Mouse (Mus musculus) Muller cell, postnatal 12 days (primary cell): ENCODE measurements around the gene Mob2.

Experiments
- DNase-seq: peaks from one replicate; pipeline ENCODE4 v3.0.0-alpha.2; 2015; ENCODE audit errors: inconsistent ontology term

Mob2 gene

DNA sequence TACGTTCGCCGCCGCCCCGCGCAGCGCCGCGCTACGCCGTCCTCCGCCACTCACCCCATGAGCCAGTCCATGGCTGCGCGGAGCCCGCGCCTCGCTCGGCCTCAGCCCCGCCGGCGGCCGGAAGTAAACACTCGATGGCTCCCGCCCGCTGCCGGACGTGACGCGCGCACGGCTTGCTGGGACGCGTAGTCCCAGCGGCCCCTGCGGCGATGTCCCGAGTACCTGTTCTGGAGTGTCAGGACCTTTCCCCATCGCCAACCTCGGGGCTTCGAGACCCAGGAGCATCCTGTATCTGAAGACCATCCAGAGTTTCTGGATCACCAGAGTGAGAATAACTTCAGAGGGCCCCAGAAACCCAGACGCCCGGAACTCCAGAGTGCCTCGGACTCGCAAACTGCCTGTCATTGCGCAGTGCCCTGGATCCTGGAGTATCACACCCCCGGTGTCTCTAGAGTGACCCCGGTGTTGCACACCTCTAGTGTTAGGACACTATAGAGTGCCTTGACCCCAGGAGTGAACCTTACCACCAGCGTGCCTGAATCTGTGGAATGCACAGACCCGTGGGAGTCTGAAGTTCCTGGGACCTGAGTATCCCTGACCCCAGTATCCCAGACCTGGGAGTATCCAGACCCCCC lies at the start of gene Mob2:
TSS of gene Mob2 (minus strand) at position 135 of the 635 bp plus-strand sequence.
- DNase-seq, result peak; percentile 92

DNA sequence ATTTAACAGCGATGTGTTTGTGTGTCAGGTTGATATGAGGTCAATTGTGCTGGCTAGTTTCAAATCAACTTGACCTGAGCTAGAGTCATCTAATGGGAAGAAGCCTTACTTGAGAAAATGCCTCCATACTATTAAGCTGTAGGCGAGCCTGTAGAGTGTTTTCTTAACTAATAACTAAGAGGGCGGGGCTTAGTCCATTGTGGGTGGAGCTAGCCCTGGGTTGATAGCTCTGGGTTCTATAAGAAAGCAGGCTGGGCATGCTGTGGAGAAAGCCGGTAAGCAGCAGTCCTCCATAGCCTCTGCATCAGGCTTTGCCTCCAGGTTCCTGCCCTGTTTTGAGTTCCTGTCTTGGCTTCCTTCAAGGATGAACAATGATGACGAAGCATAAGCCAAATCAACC lies 43.9 kb upstream of the Mob2 start:
- DNase-seq, result no peak

DNA sequence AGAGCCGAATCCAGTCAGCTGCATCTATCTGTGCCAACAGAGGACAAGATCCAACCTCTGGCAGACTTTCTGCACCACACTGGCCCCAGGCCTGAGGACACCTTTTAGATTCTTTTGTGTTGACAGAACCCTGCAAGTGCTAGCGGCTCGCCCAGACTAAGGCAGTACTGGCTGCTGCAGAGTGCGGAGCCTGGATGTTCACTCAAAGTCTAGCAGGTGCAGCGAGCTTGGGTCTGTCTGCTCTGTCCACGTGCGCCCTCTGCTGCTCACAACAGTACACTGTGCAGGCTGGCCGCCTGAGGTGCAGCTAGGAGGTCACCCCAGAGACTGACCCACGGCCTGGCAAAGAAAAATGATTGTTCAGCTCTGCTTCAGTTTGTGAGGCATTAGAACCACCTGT lies 36.9 kb upstream of the Mob2 start:
- peak; percentile 62 for DNase-seq

DNA sequence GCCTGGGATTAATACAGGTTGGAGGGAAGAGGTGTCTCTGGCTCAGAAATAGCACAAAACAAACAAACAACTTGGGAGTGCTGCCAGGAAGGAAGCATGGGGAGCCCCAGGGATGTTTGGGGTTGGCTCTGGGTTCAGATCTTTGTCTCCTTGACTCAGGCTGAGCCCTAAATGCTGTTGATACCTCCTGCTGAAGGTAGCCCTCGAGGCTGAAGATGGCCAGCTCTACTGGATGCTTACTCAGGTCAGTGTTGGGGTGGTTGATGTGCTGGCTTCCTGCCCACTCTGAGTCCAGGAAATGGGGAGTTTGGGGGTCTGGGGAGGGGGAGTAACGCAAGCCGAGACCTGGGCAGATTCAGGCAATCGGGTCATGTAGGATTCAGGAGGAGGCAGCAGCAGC lies 35.8 kb upstream of the Mob2 start:
- no peak for DNase-seq

DNA sequence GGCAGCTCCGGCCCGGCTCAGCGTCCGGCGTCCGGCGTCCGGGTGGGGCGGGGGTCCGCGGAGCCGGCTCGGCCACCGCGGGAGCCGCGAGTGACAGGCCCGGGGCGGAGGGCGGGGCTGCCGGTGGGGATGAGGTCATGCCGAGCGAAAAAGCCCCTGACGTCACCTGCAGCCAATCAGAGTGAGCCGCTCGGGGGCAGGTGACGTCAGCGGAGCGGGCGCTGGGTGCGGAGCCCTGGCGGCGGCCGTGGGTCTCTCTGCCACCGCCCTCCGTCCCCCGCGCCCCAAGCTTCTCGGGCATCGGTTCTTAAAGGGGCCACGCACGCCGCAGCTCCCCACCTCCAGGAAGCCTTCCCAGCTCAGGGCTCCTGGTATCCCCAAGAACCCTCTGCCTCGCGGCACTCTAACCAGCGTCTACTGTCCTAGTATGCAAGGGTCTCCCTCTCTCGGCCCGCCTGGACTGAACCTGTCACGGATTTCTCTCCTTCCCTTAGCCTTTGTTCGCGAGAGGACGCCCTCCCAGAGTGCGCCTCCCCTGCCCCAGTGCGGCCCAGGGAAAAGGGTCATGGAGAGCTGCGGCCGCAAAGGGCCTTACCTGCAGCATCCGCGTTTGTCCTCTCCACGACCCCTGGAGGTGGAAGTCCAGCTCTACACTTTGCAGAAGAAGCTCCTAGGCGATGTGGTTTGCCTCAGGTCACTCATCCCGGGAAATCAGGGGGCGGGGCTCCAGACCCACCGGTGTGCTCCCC lies 34.5 kb upstream of the Mob2 start, which contains the start of gene Dusp8:
TSS of gene Dusp8 (minus strand) at position 661 of the 749 bp plus-strand sequence.
- peak; percentile 95 for DNase-seq

DNA sequence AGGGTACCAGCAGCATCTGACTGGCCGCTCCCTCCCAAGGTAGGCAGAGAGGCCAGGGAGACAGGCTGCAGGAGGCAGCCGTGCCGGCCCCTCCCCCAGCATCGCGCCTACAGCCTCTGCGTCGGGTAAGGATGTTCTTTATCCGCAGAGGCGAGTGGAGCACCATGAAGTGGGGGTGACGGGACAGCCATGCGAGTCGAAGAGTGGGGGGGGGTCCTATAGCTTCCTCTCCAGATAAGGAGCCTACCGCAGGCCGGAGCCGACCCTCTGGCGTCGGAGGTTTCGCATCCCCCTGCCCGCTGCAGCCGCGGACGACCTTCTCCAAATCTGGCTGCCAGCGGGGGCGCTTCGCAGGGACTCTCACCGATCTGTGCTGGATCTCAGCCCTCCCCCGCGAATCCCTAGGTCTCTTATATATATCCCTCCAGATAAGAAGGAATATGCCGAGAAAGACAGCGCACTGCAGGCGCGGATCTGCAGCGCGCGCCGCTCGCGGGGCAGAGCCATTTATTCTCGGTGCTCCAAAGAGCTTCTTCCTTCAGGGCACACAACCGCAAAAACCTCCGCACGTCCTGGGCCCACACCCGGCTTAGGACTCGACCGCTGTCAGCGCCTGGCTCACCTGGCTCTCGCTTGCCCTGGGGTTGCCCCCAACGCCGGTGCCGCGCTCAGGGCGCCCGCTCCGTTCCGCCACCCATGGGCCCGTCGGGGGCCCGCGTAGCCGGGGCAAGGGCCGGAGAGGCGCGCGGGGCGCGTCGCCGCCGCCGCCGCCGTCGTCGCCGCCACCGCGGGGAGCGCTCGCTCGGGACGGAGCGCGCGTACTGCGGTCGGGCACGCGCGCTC lies 33.7 kb upstream of the Mob2 start:
- peak; percentile 47 for DNase-seq

DNA sequence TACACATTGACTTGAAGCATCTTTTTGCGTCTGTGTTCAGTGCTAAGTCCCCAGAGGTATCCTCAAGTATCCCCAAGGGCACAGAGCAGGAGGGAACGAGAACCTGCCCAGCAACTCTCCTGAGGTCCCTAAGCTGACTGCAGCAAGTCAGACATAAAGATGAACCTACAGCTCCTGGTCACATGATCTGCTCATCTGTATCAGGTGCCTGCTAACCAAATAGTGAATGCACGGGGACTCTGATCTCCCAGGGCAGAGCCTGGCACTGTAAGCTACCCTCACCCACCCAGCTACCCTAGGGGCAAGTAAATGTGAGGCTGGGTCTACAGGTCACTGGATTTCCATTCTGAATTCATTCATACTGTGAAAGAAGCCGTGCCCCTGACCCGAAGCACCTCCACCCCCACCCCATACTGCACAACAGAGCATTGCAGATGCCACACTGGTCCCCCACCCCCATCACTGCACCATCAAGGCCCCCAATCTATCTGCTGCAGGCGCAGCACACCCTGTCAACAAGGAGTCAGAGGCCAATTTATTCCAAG lies 32.9 kb upstream of the Mob2 start:
- no peak for DNase-seq

DNA sequence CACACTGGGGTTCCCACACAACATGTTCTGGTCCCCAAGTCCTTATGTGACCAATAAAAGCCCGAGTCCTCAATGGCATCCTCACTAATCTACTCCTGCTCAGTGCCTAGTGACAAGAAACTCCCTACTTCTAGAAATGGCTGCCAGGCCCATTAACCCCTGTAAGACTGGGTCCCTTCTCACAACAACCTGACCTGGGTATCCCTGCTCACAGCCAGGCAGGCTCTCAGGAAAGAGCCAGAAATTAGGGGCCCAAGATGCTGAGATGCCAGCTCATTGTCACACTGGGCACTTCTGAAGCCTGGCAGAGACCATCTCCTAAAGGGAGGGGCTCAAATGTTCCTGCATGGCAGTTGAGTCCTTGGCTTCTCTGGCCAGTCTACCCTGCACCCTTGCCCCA lies 32.1 kb upstream of the Mob2 start:
- DNase-seq, result no peak

DNA sequence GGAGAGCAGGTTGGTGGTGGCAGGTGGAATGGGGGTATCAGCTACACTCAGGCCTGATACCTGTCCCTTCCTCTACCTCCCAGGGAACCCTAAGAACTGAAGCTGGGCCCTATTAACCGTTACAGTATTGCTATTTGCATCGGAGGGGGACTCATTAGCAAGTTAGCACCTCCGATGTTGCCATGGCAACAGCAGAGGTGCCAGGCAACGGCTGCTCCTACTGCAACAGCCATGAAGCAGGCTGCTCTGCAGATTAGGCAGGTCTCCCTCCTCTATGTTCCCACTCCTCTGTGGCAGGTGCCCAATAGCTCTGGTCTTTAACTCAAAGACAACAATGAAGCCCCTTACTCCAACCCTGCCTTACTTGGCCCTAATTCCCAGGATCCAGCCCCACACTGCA lies 31.0 kb upstream of the Mob2 start:
- DNase-seq, result no peak

DNA sequence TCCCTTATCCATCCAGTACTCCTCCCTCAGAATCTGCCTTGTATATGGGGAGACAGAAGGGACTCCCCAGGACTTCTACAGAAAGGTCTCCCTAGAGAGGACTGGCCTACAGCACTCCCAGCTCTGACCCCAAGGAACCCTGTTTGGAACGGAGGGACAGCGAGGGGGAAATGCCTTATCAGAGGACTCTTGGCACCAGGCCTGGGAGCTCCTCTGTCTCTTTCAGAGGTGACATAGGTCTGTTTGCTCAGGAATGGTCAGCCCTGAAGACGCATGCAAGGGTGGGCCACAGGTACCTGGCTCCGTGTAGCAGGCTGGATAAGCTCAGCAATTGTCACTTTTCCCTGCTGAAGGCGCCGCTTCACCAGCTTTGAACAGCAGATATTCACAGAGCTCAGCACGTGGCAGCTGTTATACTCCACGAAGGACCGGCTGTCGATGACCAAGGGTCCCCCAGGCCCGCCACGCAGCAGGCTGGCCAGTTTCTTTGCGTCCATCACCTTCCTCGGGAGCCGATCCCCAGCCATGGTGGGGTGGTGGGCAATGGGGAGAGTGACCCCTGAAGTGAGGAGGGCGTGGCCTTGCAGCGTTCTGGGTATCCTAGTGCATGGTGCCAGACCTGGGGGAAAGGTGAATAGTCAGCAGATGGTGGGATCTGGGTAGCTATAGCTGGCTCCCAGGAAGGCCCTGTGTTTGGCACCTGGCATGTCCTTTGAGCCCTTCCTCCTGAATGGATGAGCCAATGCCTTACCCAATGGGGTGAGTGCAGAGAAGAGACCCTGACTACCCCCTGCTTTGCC lies 29.0 kb upstream of the Mob2 start:
- no peak for DNase-seq

DNA sequence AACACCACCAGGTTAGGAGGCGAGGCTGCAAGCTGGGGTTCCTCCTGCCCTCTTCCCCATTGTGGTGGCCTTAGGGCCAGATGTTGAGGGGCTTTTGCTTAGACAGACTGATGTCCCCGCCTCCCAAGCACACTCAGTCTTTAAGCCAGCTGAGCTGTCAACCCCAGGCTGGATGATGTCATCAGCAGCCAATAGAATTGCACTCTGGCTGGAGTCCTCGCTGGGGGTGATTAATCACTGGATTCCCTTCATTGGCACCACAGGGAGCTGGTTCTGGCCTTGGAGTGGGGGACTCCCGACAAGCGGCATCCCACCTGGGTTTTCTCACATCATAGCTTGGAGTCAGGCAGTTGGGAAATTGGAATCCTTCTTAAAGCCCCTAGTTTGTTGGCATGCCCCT lies 28.0 kb upstream of the Mob2 start:
- peak; percentile 68 for DNase-seq

DNA sequence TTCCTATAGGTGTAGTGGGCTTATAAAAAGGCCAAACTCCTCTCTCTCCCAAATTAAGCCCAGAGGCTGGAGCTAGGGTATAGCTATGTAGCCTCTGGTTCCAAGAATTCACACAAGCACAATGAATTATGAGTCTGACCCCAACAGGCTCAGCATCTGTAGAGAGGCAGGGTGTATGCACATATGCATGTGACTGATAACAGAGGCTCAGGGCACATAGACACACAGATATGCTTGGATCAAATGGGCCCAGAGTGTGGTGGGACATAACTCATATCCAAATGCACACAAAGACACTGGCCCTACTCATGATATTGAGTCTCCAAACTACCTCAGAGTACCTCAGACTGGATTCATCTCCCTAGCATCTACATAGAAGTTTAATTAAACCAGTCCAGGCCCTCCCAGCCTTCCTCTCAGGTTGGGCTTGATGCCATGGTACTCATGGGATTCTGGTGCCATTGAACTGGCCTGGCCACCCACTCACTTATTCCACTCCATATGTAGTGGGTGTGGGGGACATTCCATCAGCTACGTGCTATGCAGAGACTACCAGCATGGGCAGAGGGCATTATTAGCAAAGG lies 26.3 kb upstream of the Mob2 start:
- no peak for DNase-seq

DNA sequence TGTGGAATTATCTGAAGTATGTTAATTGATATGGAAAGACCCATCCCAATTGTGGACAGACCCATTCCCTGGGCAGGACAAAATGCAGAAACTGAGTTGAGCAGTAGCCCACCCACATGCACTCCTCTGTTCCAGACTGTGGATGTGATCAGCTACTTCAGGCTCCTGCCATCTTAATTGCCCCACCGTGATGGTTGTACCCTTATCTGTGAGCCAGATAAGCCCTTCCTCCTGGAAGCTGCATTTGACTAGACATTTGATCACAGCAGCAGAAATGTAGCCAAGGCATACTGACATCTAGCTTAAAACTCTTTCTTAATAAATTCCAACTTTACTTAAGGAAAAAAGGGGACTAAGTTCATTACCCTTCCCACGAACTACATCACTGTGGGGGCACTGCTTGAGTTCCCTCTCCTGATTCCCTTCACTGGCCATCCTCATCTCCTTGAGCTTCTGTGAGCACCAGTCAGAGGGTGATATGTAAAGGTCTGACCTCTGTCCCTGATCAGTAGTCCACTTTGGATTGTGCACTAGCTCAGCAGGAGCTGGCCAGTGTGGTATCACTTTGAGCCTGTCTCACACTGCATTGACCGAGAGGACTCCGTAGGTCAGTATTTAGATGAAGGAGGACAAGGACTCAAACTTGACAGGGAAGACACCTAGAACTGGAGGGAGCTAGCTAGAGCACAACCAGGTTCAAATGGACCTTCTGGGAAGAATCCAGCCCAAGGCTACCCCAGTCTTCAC lies 25.5 kb upstream of the Mob2 start:
- no peak for DNase-seq

DNA sequence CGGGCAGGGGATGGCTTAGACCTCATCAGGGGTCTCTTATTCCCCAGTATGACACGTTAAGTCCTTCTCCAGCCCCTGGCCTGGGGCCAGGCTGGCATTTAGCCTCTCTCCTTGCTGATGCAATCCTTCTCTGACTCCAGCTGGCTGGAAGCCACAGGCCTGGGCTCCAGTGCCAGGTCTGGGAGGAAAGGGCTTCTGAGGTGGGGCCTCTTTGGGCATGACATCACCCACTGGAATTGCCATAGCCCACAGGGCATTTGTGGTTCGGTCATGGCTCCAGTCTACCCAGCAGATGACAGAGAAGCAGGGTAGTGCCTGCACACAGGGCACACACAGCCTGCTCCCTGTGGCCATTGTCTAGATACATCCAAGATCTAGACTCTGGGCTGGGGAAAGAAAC lies 24.0 kb upstream of the Mob2 start:
- DNase-seq, result peak; percentile 98

DNA sequence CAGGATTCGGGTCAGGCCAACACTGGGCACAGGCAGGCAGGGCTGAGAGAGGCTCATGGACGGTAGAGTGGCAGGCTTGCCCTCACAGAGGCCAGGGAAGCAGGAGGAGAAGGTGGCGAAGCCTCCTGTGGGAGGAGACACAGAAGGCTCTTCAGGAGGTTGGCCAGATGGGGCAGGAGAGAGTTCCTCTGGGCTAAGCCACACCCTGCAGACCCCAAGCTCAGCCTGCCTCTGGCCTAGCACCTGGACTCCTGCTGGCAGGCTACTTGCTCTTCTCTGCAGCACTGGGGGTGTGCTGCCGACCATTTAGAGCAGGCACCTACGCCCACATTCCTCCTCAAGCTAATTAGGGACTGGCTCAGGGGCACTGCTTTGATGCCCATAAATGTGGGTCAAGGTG lies 23.5 kb upstream of the Mob2 start:
- DNase-seq, result no peak

DNA sequence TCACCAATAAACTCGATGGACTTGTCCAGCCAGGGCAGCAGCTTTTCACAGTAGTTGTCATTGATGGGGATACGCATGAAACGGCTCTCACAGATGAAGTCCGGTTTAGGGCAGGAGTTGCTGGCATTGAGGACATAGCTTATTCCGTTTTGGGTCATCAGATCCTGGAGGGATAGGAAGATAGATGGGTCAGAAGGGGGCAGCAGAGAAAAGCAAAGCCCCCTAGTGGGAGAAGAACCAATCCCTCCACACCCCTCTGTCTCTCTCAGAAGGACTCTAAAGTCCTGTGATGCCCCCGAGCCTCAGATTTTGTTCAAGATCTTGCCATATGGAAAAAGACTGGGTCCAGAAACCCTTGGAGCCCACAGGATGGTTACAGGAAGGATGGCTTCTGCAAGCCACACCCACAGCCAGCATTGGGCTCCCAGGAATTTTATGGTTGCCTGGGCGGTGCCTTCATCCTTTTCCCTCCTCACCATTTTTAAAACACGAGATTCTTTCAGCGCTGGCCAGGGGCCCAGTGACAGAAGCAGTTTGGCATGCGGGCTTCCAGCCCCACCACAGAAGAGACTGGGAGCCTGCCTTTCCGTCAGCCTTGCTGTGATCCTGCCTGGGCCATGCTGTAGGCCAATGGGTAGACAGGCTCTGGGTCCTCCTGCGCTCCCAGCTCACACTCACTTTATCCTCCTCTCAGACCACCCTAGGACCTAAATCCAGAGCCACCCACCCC lies 22.9 kb upstream of the Mob2 start:
- peak; percentile 92 for DNase-seq

DNA sequence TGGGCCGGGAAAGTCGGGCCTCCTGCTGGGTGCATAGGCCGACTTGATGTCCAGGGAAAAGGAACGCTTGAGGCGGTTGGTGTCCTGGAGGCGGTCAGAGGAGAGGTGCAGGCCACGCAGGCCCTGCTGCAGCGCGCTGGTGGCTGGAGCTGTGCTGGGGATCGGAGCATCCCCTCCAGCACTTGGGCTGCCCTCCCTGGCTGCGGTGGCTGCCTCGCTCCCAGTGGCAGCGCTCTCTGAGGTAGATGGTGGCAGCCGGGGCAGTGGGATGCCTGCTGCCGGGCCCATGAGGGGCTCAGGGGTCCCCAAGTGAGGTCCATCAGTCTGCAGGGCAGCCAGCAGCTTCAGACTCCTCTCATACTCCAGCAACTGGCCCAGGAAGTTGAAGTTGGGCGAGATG lies 21.7 kb upstream of the Mob2 start:
- DNase-seq, result no peak

DNA sequence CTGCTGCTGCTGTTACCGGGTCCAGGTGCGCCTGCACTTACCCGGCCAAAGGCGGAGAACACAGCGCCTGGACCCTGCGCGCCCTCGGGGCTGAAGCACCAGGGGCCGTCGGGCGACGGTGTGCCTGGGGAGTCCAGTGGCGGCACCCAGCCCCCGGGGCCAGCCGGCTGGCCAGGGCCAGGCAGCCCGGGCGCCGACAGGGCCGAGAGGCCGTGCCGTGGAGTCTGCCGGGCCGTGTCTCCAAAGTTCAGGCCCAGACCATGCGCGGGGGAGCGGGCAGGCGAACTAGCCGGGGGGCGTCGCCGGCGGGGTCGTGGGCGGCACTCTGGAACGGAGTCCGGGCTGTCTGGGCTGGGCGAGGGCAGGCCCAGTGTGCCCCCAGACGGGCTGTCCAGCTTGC lies 21.3 kb upstream of the Mob2 start:
- DNase-seq, result no peak

DNA sequence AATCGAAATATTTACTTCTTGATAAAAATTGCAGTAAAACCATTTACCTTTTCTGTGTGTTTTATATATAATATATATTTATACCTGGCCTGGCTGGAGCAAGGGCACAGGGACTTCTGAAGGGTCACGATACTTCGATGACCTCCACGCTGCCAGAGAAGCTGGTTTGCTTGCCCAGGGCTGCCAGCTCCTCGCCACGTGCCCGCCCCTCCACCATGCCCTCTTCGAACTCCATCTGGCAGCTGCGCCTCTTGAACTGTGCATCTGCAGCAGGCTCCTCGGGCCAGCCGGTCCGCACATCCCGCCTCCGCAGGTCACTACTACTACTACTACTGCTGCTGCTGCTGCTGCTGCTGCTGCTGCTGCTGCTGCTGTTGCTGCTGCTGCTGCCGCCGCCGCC lies 20.9 kb upstream of the Mob2 start:
- DNase-seq, result no peak

DNA sequence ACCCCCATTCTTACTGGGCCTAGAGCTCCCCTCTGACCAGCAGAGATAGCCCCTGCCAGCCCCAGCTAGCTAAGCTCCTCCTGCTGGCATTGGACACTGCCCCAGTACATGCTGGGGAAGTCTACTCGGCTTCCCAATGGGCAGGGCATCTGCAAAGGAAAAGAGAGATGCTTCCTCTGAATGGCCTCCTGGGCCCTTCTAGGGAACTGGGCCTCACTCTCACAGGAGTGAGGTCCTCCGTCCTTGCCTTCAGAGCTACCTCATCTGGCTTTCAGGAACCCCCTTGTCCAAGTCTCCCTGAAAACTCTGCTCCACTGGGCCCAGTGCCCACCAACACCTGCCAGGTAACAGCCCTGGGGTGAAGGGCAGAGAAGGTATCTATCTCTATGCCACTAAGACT lies 20.0 kb upstream of the Mob2 start:
- DNase-seq, result no peak
